Mouse (Mus musculus) heart, embryonic 11.5 days (tissue): ENCODE data around the gene Txnrd1. TPM values are rescaled to one million over a fixed set of nuclear protein-coding genes. Genes with fewer than 3 reads are reported as not detected.
A peak's percentile ranks its signal among the peaks of the same experiment; 100 is the strongest.

Source experiments
- ATAC-seq: fragments of 200-750 bp; cut with Nextera tagmentation; replicated peaks from 2 replicates; pipeline ENCODE4 v1.8.0; 2017; ENCODE audit warnings: moderate library complexity; ENCODE audit not compliant: insufficient number of reproducible peaks, low FRiP score, low TSS enrichment
- H3K27ac ChIP-seq: fragments of 300-500 bp; sonication (generic); 2 replicates; pipeline ENCODE4 v1.5.1; 2014; ENCODE audit warnings: mild to moderate bottlenecking, low read depth, low read length
- H3K27me3 ChIP-seq: fragments of 300-500 bp; sonication (generic); 2 replicates; pipeline ENCODE4 v1.6.1; 2014; ENCODE audit warnings: mild to moderate bottlenecking, low read length, mixed read lengths; ENCODE audit not compliant: control insufficient read depth, insufficient read depth
- H3K36me3 ChIP-seq: fragments of 300-500 bp; sonication (generic); 2 replicates; pipeline ENCODE4 v1.6.1; 2014; ENCODE audit warnings: mild to moderate bottlenecking, low read length, moderate library complexity, mixed read lengths; ENCODE audit not compliant: control insufficient read depth, insufficient read depth
- H3K4me1 ChIP-seq: fragments of 300-500 bp; sonication (generic); 2 replicates; pipeline ENCODE4 v1.6.1; 2014; ENCODE audit warnings: low read length; ENCODE audit not compliant: control insufficient read depth, insufficient read depth
- H3K4me2 ChIP-seq: fragments of 300-500 bp; sonication (generic); 2 replicates; pipeline ENCODE4 v1.6.1; 2014; ENCODE audit warnings: mild to moderate bottlenecking, moderate library complexity
- H3K4me3 ChIP-seq: fragments of 300-500 bp; sonication (generic); 2 replicates; pipeline ENCODE4 v1.5.1; 2014; ENCODE audit warnings: low read depth, low read length
- H3K9ac ChIP-seq: fragments of 300-500 bp; sonication (generic); 2 replicates; pipeline ENCODE4 v1.6.1; 2014; ENCODE audit warnings: mild to moderate bottlenecking, low read depth, low read length, moderate library complexity
- H3K9me3 ChIP-seq: fragments of 300-500 bp; sonication (generic); replicated peaks from 2 replicates; pipeline ENCODE4 v1.6.1; 2016; ENCODE audit warnings: low read length; ENCODE audit not compliant: control insufficient read depth
- WGBS: fragments of 180-500 bp; shearing (Covaris S2); extraction: QIAGEN DNeasy Blood & Tissue Kit; methylation state at CpG from one replicate; pipeline ENCODE4 v1.1.7; 2014; ENCODE audit not compliant: insufficient replicate concordance; 5-methylcytosine and 5-hydroxymethylcytosine counted together
- polyA plus RNA-seq: library from polyadenylated mRNA; unstranded; fragments of >200 nt; fragmentation: Nextera tagmentation; extraction: Ambion mirVana; gene quantifications from 2 replicates; pipeline ENCODE4 v1.2.1, GENCODE M21; 2014

The Txnrd1 gene
- polyA plus RNA-seq, 1 experiment from 2014 or later, result 88.2 TPM

GRCm38 (mm10) chr10:82809352-82809751 lies 24.4 kb upstream of the Txnrd1 start:
- H3K4me3 ChIP-seq, result no peak overlapping the region
- no peaks in the 10 kb centered on the region for H3K4me1 ChIP-seq
- no peak for ATAC-seq
- WGBS, result 34% methylated on average over 3 of the region's 3 CpGs
- H3K4me2 ChIP-seq, result no peak overlapping the region
- H3K27ac ChIP-seq, result no peak overlapping the region
- H3K9me3 ChIP-seq, result no peaks in the 10 kb centered on the region
- H3K9ac ChIP-seq, result no peak overlapping the region
- H3K36me3 ChIP-seq, result no peaks in the 10 kb centered on the region
- no peaks in the 10 kb centered on the region for H3K27me3 ChIP-seq

GRCm38 (mm10) chr10:82811855-82812431 lies 21.8 kb upstream of the Txnrd1 start:
- peak; percentile 67 for ATAC-seq
- H3K27ac ChIP-seq, result no peak overlapping the region

GRCm38 (mm10) chr10:82814096-82814970 lies 19.4 kb upstream of the Txnrd1 start:
- Histone ChIP-seq H3K9ac (no peak overlapping the region), H3K4me3 (no peak overlapping the region), H3K4me2 (no peak overlapping the region), H3K27ac (no peak overlapping the region), H3K27me3 (no peaks in the 10 kb centered on the region), H3K4me1 (peaks cover 3% of the 10 kb centered on the region; the same call in 1 of the 2 replicates), H3K9me3 (no peaks in the 10 kb centered on the region), H3K36me3 (no peaks in the 10 kb centered on the region)
- no peak for ATAC-seq
- 39% methylated on average over 19 of the region's 19 CpGs for WGBS

More at GRCm38 (mm10) chr10:82811855-82812431, 21.8 kb upstream of the Txnrd1 start:
- Histone ChIP-seq H3K27me3 (no peaks in the 10 kb centered on the region), H3K4me2 (peak overlapping the region; percentile 78), H3K4me1 (peaks cover 3% of the 10 kb centered on the region; the same call in 1 of the 2 replicates), H3K36me3 (no peaks in the 10 kb centered on the region), H3K9me3 (no peaks in the 10 kb centered on the region), H3K4me3 (peak overlapping the region; percentile 63), H3K9ac (peak overlapping the region; percentile 43; the same call in 1 of the 2 replicates)
- WGBS, result 4% methylated on average over 48 of the region's 52 CpGs

GRCm38 (mm10) chr10:82816441-82816840 lies 17.3 kb upstream of the Txnrd1 start:
- H3K27me3 ChIP-seq, result no peaks in the 10 kb centered on the region
- H3K4me3 ChIP-seq, result no peak overlapping the region
- H3K4me1 ChIP-seq, result peaks cover 3% of the 10 kb centered on the region; the same call in 1 of the 2 replicates
- no peaks in the 10 kb centered on the region for H3K36me3 ChIP-seq
- H3K27ac ChIP-seq, result no peak overlapping the region
- 81% methylated on average over 9 of the region's 9 CpGs for WGBS
- no peak for ATAC-seq
- H3K4me2 ChIP-seq, result no peak overlapping the region
- no peaks in the 10 kb centered on the region for H3K9me3 ChIP-seq
- H3K9ac ChIP-seq, result no peak overlapping the region

GRCm38 (mm10) chr10:82817514-82817913 lies 16.2 kb upstream of the Txnrd1 start:
- H3K4me3 ChIP-seq, result no peak overlapping the region
- 83% methylated on average over 3 of the region's 3 CpGs for WGBS
- no peak overlapping the region for H3K9ac ChIP-seq
- no peak overlapping the region for H3K27ac ChIP-seq
- no peaks in the 10 kb centered on the region for H3K9me3 ChIP-seq
- H3K36me3 ChIP-seq, result no peaks in the 10 kb centered on the region
- H3K4me2 ChIP-seq, result no peak overlapping the region
- H3K4me1 ChIP-seq, result peaks cover 3% of the 10 kb centered on the region; the same call in 1 of the 2 replicates
- no peak for ATAC-seq
- H3K27me3 ChIP-seq, result no peaks in the 10 kb centered on the region

- Histone ChIP-seq H3K27ac (no peak overlapping the region), H3K9ac (no peak overlapping the region), H3K36me3 (no peaks in the 10 kb centered on the region), H3K9me3 (no peaks in the 10 kb centered on the region), H3K4me3 (no peak overlapping the region), H3K4me2 (no peak overlapping the region), H3K27me3 (no peaks in the 10 kb centered on the region), H3K4me1 (peaks cover 3% of the 10 kb centered on the region; the same call in 1 of the 2 replicates)
- no peak for ATAC-seq
- 69% methylated on average over 9 of the region's 9 CpGs for WGBS
Observed at GRCm38 (mm10) chr10:82817936-82818335, 15.8 kb upstream of the Txnrd1 start.

- no peak overlapping the region for H3K4me2 ChIP-seq
- 66% methylated on average over 6 of the region's 6 CpGs for WGBS
- H3K36me3 ChIP-seq, result no peaks in the 10 kb centered on the region
- no peaks in the 10 kb centered on the region for H3K9me3 ChIP-seq
- no peak for ATAC-seq
- H3K9ac ChIP-seq, result no peak overlapping the region
- no peak overlapping the region for H3K4me3 ChIP-seq
- peaks cover 3% of the 10 kb centered on the region; the same call in 1 of the 2 replicates for H3K4me1 ChIP-seq
- no peaks in the 10 kb centered on the region for H3K27me3 ChIP-seq
- H3K27ac ChIP-seq, result no peak overlapping the region
Observed at GRCm38 (mm10) chr10:82818661-82819060, 15.1 kb upstream of the Txnrd1 start.

GRCm38 (mm10) chr10:82823108-82823778 lies 10.5 kb upstream of the Txnrd1 start:
- Histone ChIP-seq H3K36me3 (no peaks in the 10 kb centered on the region), H3K27me3 (no peaks in the 10 kb centered on the region), H3K9ac (no peak overlapping the region), H3K9me3 (no peaks in the 10 kb centered on the region), H3K27ac (no peak overlapping the region), H3K4me1 (no peaks in the 10 kb centered on the region), H3K4me3 (no peak overlapping the region), H3K4me2 (no peak overlapping the region)
- no peak for ATAC-seq
- WGBS, result 71% methylated on average over 14 of the region's 14 CpGs
